9 mouse cellular contexts compared by ENCODE assay signal in the genomic region with DNA sequence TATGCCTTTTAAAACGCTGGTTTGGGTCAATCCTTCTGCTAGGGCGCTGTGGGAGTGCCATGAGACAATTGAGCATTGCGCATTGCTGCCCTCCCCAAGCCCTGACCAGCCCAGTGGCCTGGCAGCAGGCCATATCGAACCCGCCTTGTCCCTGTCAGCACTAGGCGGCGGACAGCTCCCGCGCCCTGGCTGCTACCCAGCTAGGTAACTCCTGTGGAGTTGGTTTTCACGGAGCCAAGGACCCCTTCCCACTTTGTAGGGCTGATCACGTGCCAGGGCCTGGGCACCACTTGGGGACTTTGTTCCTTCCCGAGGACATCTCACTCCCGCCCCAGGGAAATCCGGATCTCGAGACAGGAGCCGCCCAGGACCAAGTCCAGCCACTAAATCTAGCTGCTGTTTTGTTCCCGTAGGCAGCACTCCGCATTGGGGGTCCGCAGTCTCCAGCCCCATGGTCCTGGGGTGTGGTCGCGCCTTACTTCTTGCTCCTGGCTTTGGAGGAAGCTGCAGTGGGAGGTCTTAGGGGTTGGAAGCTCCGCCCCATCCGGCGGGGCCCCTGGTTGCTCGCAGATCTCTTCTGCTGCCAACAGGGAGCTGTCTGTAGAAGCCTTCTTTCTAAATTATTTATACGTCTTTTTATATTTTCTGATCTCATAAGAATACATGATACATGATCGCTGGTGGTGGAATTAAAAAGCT. TPM values are rescaled to one million over a fixed set of nuclear protein-coding genes. Genes with fewer than 3 reads are reported as not detected.
DNase-seq lines count a peak whose midpoint lies in the region; ATAC-seq lines count a peak whose summit lies in the region.
"Had no signal": no experiment of that assay in that cellular context is flagged by ENCODE, and none has a peak within 500 bp of the region (broad histone marks: within the 10 kb centered on the region; RNA-seq: fewer than 3 reads in every experiment).

No protein-coding gene starts in this region.

- H3K27me3 ChIP-seq in forebrain, embryonic 13.5 days = peaks cover 34% of the 10 kb centered on the region
- H3K27me3 ChIP-seq in neural tube, embryonic 12.5 days (replicated peaks) = peaks cover 10% of the 10 kb centered on the region; the same call in 1 of the 2 replicates

- no peak overlapping the region for H3K9ac ChIP-seq in forebrain, embryonic 13.5 days
- no peak overlapping the region for H3K9ac ChIP-seq in neural tube, embryonic 12.5 days
- H3K9ac ChIP-seq: limb, embryonic 15.5 days had no signal

- intact Hi-C loops in left cerebral cortex, postnatal 25 days (cut with DNase I) = no loop called here

- H3K4me3 ChIP-seq in forebrain, embryonic 13.5 days = peak overlapping the region; percentile 10
- no peak overlapping the region for H3K4me3 ChIP-seq in neural tube, embryonic 12.5 days
- H3K4me3 ChIP-seq: limb, embryonic 15.5 days had no signal

- H3K9me3 ChIP-seq in forebrain, embryonic 13.5 days (replicated peaks) = no peaks in the 10 kb centered on the region
- H3K9me3 ChIP-seq in neural tube, embryonic 12.5 days = no peaks in the 10 kb centered on the region
- H3K9me3 ChIP-seq: limb, embryonic 15.5 days had no signal

- 5% methylated on average over 27 of the region's 27 CpGs for WGBS in forebrain, embryonic 13.5 days
- 5% methylated on average over 27 of the region's 27 CpGs for WGBS in neural tube, embryonic 12.5 days

- no peak for ATAC-seq in forebrain, embryonic 13.5 days
- ATAC-seq in neural tube, embryonic 12.5 days (ENCODE audit: low FRiP score, low read depth) = no peak
- no peak for ATAC-seq in erythroid progenitor cell, adult 5-6 weeks (replicated peaks; ENCODE audit: low FRiP score, poor library complexity, severe bottlenecking)

- H3K4me2 ChIP-seq in forebrain, embryonic 13.5 days = peak overlapping the region; percentile 43
- peak overlapping the region; percentile 44 for H3K4me2 ChIP-seq in neural tube, embryonic 12.5 days (replicated peaks)
- H3K4me2 ChIP-seq: limb, embryonic 15.5 days had no signal

- peak; percentile 6 to 30 for DNase-seq in heart, adult 18-20 months
- DNase-seq in heart, adult 9 months (ENCODE audit: low spot score in 2 of 2) = no peak
- peak; percentile 17 for DNase-seq in urinary bladder, postnatal 25 days (ENCODE audit: low spot score)
- DNase-seq in urinary bladder, postnatal 10 days (ENCODE audit: low spot score) = no peak
- DNase-seq in left cerebral cortex, postnatal 25 days (ENCODE audit: low spot score in 2 of 2) = peak; percentile 40 to 59

- no peaks in the 10 kb centered on the region for H3K36me3 ChIP-seq in forebrain, embryonic 13.5 days (ENCODE audit: poor library complexity, severe bottlenecking)
- no peaks in the 10 kb centered on the region for H3K36me3 ChIP-seq in neural tube, embryonic 12.5 days
- H3K36me3 ChIP-seq: limb, embryonic 15.5 days had no signal

- peaks cover 5% of the 10 kb centered on the region; the same call in 1 of the 2 replicates for H3K4me1 ChIP-seq in forebrain, embryonic 13.5 days
- peaks cover 5% of the 10 kb centered on the region; the same call in 1 of the 2 replicates for H3K4me1 ChIP-seq in neural tube, embryonic 12.5 days
- H3K4me1 ChIP-seq: limb, embryonic 15.5 days had no signal

- no peak overlapping the region for H3K27ac ChIP-seq in forebrain, embryonic 13.5 days
- no peak overlapping the region for H3K27ac ChIP-seq in neural tube, embryonic 12.5 days
- H3K27ac ChIP-seq: limb, embryonic 15.5 days had no signal

RNA-seq across cellular contexts. Expression of gene Wfs1, which starts 26.8 kb away (rescaled TPM):
- total RNA-seq in heart, adult 18-20 months (2021) = 10 to 100 TPM; 84.6 to 86.4 TPM
- 5.3 and 6.5 TPM in 2 replicates for polyA plus RNA-seq in forebrain, embryonic 13.5 days (2015; fragmentation: Nextera tagmentation; extraction: Ambion mirVana)
- total RNA-seq in left cerebral cortex, postnatal 25 days (2021) = 100 to 1,000 TPM; 114 to 145 TPM
- polyA plus RNA-seq in neural tube, embryonic 12.5 days (2016; fragmentation: Nextera tagmentation; extraction: Ambion mirVana) = 8.6 and 8.9 TPM in 2 replicates
- 0.72 TPM in 1 of 2 replicates, not detected in the other for total RNA-seq in erythroid progenitor cell, adult 5-6 weeks (2015; ENCODE audit: low replicate concordance)
- total RNA-seq in erythroid progenitor cell, adult 5-6 weeks (2017; ENCODE audit: low replicate concordance) = 0.13 and 3.5 TPM in 2 replicates

Comparison
In these comparisons a context has a peak if more than half of its experiments do, and no peak if none do; other contexts are left out.
1. DNase-seq: peak in heart, adult 18-20 months (2 of 2), urinary bladder, postnatal 25 days (single experiment) and left cerebral cortex, postnatal 25 days (2 of 2); none in heart, adult 9 months (0 of 2) and urinary bladder, postnatal 10 days (single experiment).
2. RNA of gene Wfs1, which starts 26.8 kb away (total RNA-seq): 114 to 145 TPM in left cerebral cortex, postnatal 25 days and 84.6 to 86.4 TPM in heart, adult 18-20 months; 0.13 to 3.5 TPM in erythroid progenitor cell, adult 5-6 weeks; every median in the first group is over 10 times any median in the second.